34 mouse cellular contexts compared by ENCODE assay signal in genomic region chr2:5239492-5239891, GRCm38 (mm10).
DNase-seq lines count a peak whose midpoint lies in the region; ATAC-seq lines count a peak whose summit lies in the region.
"Had no signal": no experiment of that assay in that cellular context is flagged by ENCODE, and none has a peak within 500 bp of the region (broad histone marks: within the 10 kb centered on the region; RNA-seq: fewer than 3 reads in every experiment).

No protein-coding gene starts in this region.

- no peak overlapping the region for H3K9ac ChIP-seq in heart, embryonic 12.5 days
- H3K9ac ChIP-seq in kidney, embryonic 16.5 days (replicated peaks; ENCODE audit: low read length), result no peak overlapping the region
- H3K9ac ChIP-seq in embryonic facial prominence, embryonic 13.5 days, result no peak overlapping the region
- H3K9ac ChIP-seq: forebrain, embryonic 12.5 days; forebrain, postnatal 0 days; heart, embryonic 13.5 days; hindbrain, embryonic 15.5 days; lung, embryonic 15.5 days; midbrain, embryonic 15.5 days; neural tube, embryonic 15.5 days had no signal

- no peak for ATAC-seq in heart, embryonic 12.5 days (ENCODE audit: insufficient number of reproducible peaks, low FRiP score)
- 0 out of 2 replicates have a peak, but pooled peaks have one; percentile 27 for ATAC-seq in kidney, embryonic 16.5 days (ENCODE audit: low FRiP score, low TSS enrichment)
- ATAC-seq in embryonic facial prominence, embryonic 13.5 days (ENCODE audit: insufficient number of reproducible peaks, insufficient read depth, low FRiP score, low TSS enrichment, low read depth), result no peak
- ATAC-seq: forebrain, postnatal 0 days; midbrain, embryonic 15.5 days; Patski had no signal

- no peak overlapping the region for H3K4me3 ChIP-seq in heart, embryonic 12.5 days
- no peak overlapping the region for H3K4me3 ChIP-seq in kidney, embryonic 16.5 days (ENCODE audit: low read length)
- no peak overlapping the region for H3K4me3 ChIP-seq in embryonic facial prominence, embryonic 13.5 days
- H3K4me3 ChIP-seq: erythroblast, embryonic 14.5 days; forebrain, embryonic 12.5 days; heart, adult 2 months; heart, embryonic 13.5 days; hindbrain, embryonic 15.5 days; lung, embryonic 15.5 days; midbrain, embryonic 10.5 days; midbrain, embryonic 15.5 days; neural tube, embryonic 15.5 days had no signal

- WGBS in heart, embryonic 12.5 days, result 76% methylated on average over 4 of the region's 4 CpGs
- 46% methylated on average over 4 of the region's 4 CpGs for WGBS in kidney, embryonic 16.5 days
- 36% methylated on average over 4 of the region's 4 CpGs for WGBS in embryonic facial prominence, embryonic 13.5 days

- H3K9me3 ChIP-seq in heart, embryonic 12.5 days (replicated peaks), result no peaks in the 10 kb centered on the region
- H3K9me3 ChIP-seq in kidney, embryonic 16.5 days (ENCODE audit: low read length), result no peaks in the 10 kb centered on the region
- H3K9me3 ChIP-seq in embryonic facial prominence, embryonic 13.5 days, result no peaks in the 10 kb centered on the region
- H3K9me3 ChIP-seq: forebrain, embryonic 12.5 days; G1E; heart, embryonic 13.5 days; hindbrain, embryonic 15.5 days; lung, embryonic 15.5 days; midbrain, embryonic 10.5 days; midbrain, embryonic 15.5 days; neural tube, embryonic 15.5 days had no signal

- no peak overlapping the region for H3K27ac ChIP-seq in heart, embryonic 12.5 days (ENCODE audit: poor library complexity, severe bottlenecking)
- H3K27ac ChIP-seq in kidney, embryonic 16.5 days (ENCODE audit: low read length), result peak overlapping the region; percentile 40; the same call in 1 of the 2 replicates
- H3K27ac ChIP-seq in embryonic facial prominence, embryonic 13.5 days, result peak overlapping the region; percentile 24; the same call in 1 of the 2 replicates
- H3K27ac ChIP-seq: forebrain, embryonic 12.5 days; heart, adult 2 months; heart, embryonic 13.5 days; hindbrain, embryonic 15.5 days; lung, embryonic 15.5 days; midbrain, embryonic 10.5 days; midbrain, embryonic 15.5 days; neural tube, embryonic 15.5 days; stomach, postnatal 0 days had no signal

- DNase-seq in heart, adult 11 months, result peak; percentile 52
- no peak for DNase-seq in kidney, postnatal 10 days
- peak; percentile 38 for DNase-seq in forelimb bud, embryonic 11.5 days (ENCODE audit: low read depth, low spot score)
- no peak for DNase-seq in spleen, adult 12 weeks (ENCODE audit: low spot score)
- no peak for DNase-seq in right cerebral cortex, postnatal 10 days (ENCODE audit: low spot score in 2 of 2)
- DNase-seq: adrenal gland, postnatal 14 days; cerebellum, adult 11-12 months; cerebellum, adult 9-11 months; forebrain, postnatal 0 days; gastrocnemius, postnatal 25 days; heart, adult 2 months; heart, postnatal 10 days; kidney, postnatal 25 days; layer of hippocampus, postnatal 36 days; left cerebral cortex, postnatal 4 days; retina, postnatal 1 day; right cerebral cortex, postnatal 25 days; thymus, adult 2 months; thymus, postnatal 36 days had no signal

- no peak overlapping the region for H3K4me2 ChIP-seq in heart, embryonic 12.5 days
- no peak overlapping the region for H3K4me2 ChIP-seq in kidney, embryonic 16.5 days (replicated peaks; ENCODE audit: low read depth, low read length)
- no peak overlapping the region for H3K4me2 ChIP-seq in embryonic facial prominence, embryonic 13.5 days
- H3K4me2 ChIP-seq: forebrain, embryonic 12.5 days; heart, embryonic 13.5 days; hindbrain, embryonic 15.5 days; liver, embryonic 11.5 days; lung, embryonic 15.5 days; midbrain, embryonic 15.5 days; neural tube, embryonic 15.5 days had no signal

- no peaks in the 10 kb centered on the region for H3K36me3 ChIP-seq in heart, embryonic 12.5 days
- no peaks in the 10 kb centered on the region for H3K36me3 ChIP-seq in kidney, embryonic 16.5 days (ENCODE audit: insufficient read depth, low read length)
- H3K36me3 ChIP-seq in embryonic facial prominence, embryonic 13.5 days, result no peaks in the 10 kb centered on the region
- H3K36me3 ChIP-seq: forebrain, embryonic 12.5 days; G1E; heart, embryonic 13.5 days; hindbrain, embryonic 15.5 days; lung, embryonic 15.5 days; midbrain, embryonic 10.5 days; midbrain, embryonic 15.5 days; neural tube, embryonic 15.5 days had no signal

- no peaks in the 10 kb centered on the region for H3K4me1 ChIP-seq in heart, embryonic 12.5 days (replicated peaks)
- 0 out of 2 replicates have a peak, but pooled peaks cover 2% of the 10 kb centered on the region for H3K4me1 ChIP-seq in kidney, embryonic 16.5 days (ENCODE audit: insufficient read depth, low read length)
- peaks cover 38% of the 10 kb centered on the region for H3K4me1 ChIP-seq in embryonic facial prominence, embryonic 13.5 days
- H3K4me1 ChIP-seq: forebrain, embryonic 12.5 days; midbrain, embryonic 10.5 days had no signal

- no peaks in the 10 kb centered on the region for H3K27me3 ChIP-seq in heart, embryonic 12.5 days (replicated peaks)
- no peaks in the 10 kb centered on the region for H3K27me3 ChIP-seq in kidney, embryonic 16.5 days (ENCODE audit: insufficient read depth, low read length)
- no peaks in the 10 kb centered on the region for H3K27me3 ChIP-seq in embryonic facial prominence, embryonic 13.5 days
- H3K27me3 ChIP-seq: forebrain, embryonic 12.5 days; heart, embryonic 13.5 days; hindbrain, embryonic 15.5 days; lung, embryonic 15.5 days; midbrain, embryonic 15.5 days; neural tube, embryonic 15.5 days; Patski had no signal

Comparison
In these comparisons a context has a peak if more than half of its experiments do, and no peak if none do; other contexts are left out.
1. DNase-seq: peak in heart, adult 11 months (single experiment) and forelimb bud, embryonic 11.5 days (single experiment); none in kidney, postnatal 10 days (single experiment), spleen, adult 12 weeks (single experiment) and right cerebral cortex, postnatal 10 days (0 of 2).